Mouse (Mus musculus): ENCODE data around the gene Slc25a29. TPM values are rescaled to one million over a fixed set of nuclear protein-coding genes. Genes with fewer than 3 reads are reported as not detected.
A peak's percentile ranks its signal among the peaks of the same experiment; 100 is the strongest.

Slc25a29 gene
- total and polyA plus RNA-seq, 3 experiments = 0.44 to 0.74 TPM; not detected in 1

- Histone ChIP-seq H3K9me3 (replicated peaks) (no peaks in the 10 kb centered on the region), H3K4me3 (ENCODE audit: low read depth, low read length) (no peak overlapping the region), H3K27me3 (ENCODE audit: insufficient read depth, low read length) (no peaks in the 10 kb centered on the region), H3K36me3 (replicated peaks) (peaks cover 61% of the 10 kb centered on the region), H3K4me1 (ENCODE audit: insufficient read depth, low read depth, low read length) (peaks cover 23% of the 10 kb centered on the region)
- DNase-seq (ENCODE audit: low spot score) (no peak), ATAC-seq (ENCODE audit: extremely low read depth, insufficient number of reproducible peaks, low FRiP score, poor library complexity, severe bottlenecking) (no peak)
- TF ChIP-seq GATA2 (IDR thresholded peaks at IDR 0.05; ENCODE audit: borderline replicate concordance, low read depth, low read length) (no peak), GATA1 (IDR thresholded peaks at IDR 0.05; ENCODE audit: borderline replicate concordance, low read length) (no peak), POLR2AphosphoS5 (IDR thresholded peaks at IDR 0.05; ENCODE audit: insufficient replicate concordance, low read depth, low read length) (no peak), CTCF (IDR thresholded peaks at IDR 0.05; ENCODE audit: low read depth, low read length) (no peak), TAL1 (conservative IDR thresholded peaks at IDR 0.05; ENCODE audit: low read depth, low read length) (no peak)
These were observed 5.5 kb upstream of the Slc25a29 start for GRCm38 (mm10) chr12:108841181-108841580.

GRCm38 (mm10) chr12:108836722-108837121 is 1.0 kb upstream of the Slc25a29 start:
- no peaks in the 10 kb centered on the region for H3K27me3 ChIP-seq (ENCODE audit: insufficient read depth, low read length)
- H3K9me3 ChIP-seq (replicated peaks) = no peaks in the 10 kb centered on the region; the same call in 1 of the 2 replicates
- H3K36me3 ChIP-seq (replicated peaks) = peaks cover 72% of the 10 kb centered on the region
- H3K4me3 ChIP-seq (ENCODE audit: low read depth, low read length) = peak overlapping the region; percentile 73
- DNase-seq (ENCODE audit: low spot score) = no peak
- peaks cover 30% of the 10 kb centered on the region for H3K4me1 ChIP-seq (ENCODE audit: insufficient read depth, low read depth, low read length)
- TF ChIP-seq POLR2AphosphoS5 (IDR thresholded peaks at IDR 0.05; ENCODE audit: insufficient replicate concordance, low read depth, low read length) (no peak), GATA1 (IDR thresholded peaks at IDR 0.05; ENCODE audit: borderline replicate concordance, low read length) (no peak), TAL1 (conservative IDR thresholded peaks at IDR 0.05; ENCODE audit: low read depth, low read length) (no peak)
- no peak for ATAC-seq (ENCODE audit: extremely low read depth, insufficient number of reproducible peaks, low FRiP score, poor library complexity, severe bottlenecking)

- Histone ChIP-seq H3K27me3 (ENCODE audit: insufficient read depth, low read length) (no peaks in the 10 kb centered on the region), H3K9me3 (replicated peaks) (no peaks in the 10 kb centered on the region; the same call in 1 of the 2 replicates), H3K4me1 (ENCODE audit: insufficient read depth, low read depth, low read length) (peaks cover 30% of the 10 kb centered on the region), H3K4me3 (ENCODE audit: low read depth, low read length) (peak overlapping the region; percentile 73), H3K36me3 (replicated peaks) (peaks cover 74% of the 10 kb centered on the region)
- no peak for TF ChIP-seq POLR2AphosphoS5 (IDR thresholded peaks at IDR 0.05; ENCODE audit: insufficient replicate concordance, low read depth, low read length)
- ATAC-seq (ENCODE audit: extremely low read depth, insufficient number of reproducible peaks, low FRiP score, poor library complexity, severe bottlenecking) (no peak), DNase-seq (ENCODE audit: low spot score) (no peak)
These were observed 359 bp downstream of the Slc25a29 start for GRCm38 (mm10) chr12:108835208-108835839.

GRCm38 (mm10) chr12:108834786-108835185 is 897 bp downstream of the Slc25a29 start:
- ATAC-seq (ENCODE audit: extremely low read depth, insufficient number of reproducible peaks, low FRiP score, poor library complexity, severe bottlenecking) = no peak
- peaks cover 30% of the 10 kb centered on the region for H3K4me1 ChIP-seq (ENCODE audit: insufficient read depth, low read depth, low read length)
- DNase-seq (ENCODE audit: low spot score) = no peak

GRCm38 (mm10) chr12:108834337-108834736 is 1.3 kb downstream of the Slc25a29 start:
- no peaks in the 10 kb centered on the region; the same call in 1 of the 2 replicates for H3K9me3 ChIP-seq (replicated peaks)
- ATAC-seq (ENCODE audit: extremely low read depth, insufficient number of reproducible peaks, low FRiP score, poor library complexity, severe bottlenecking) (no peak), DNase-seq (ENCODE audit: low spot score) (no peak)
- peaks cover 30% of the 10 kb centered on the region for H3K4me1 ChIP-seq (ENCODE audit: insufficient read depth, low read depth, low read length)
- no peaks in the 10 kb centered on the region for H3K27me3 ChIP-seq (ENCODE audit: insufficient read depth, low read length)
- TF ChIP-seq POLR2AphosphoS5 (IDR thresholded peaks at IDR 0.05; ENCODE audit: insufficient replicate concordance, low read depth, low read length) (no peak), TAL1 (conservative IDR thresholded peaks at IDR 0.05; ENCODE audit: low read depth, low read length) (no peak), GATA1 (IDR thresholded peaks at IDR 0.05; ENCODE audit: borderline replicate concordance, low read length) (no peak), CTCF (IDR thresholded peaks at IDR 0.05; ENCODE audit: low read depth, low read length) (no peak), GATA2 (IDR thresholded peaks at IDR 0.05; ENCODE audit: borderline replicate concordance, low read depth, low read length) (no peak)
- no peak overlapping the region for H3K4me3 ChIP-seq (ENCODE audit: low read depth, low read length)
- peaks cover 81% of the 10 kb centered on the region for H3K36me3 ChIP-seq (replicated peaks)

More at GRCm38 (mm10) chr12:108834786-108835185, 897 bp downstream of the Slc25a29 start:
- peaks cover 78% of the 10 kb centered on the region for H3K36me3 ChIP-seq (replicated peaks)
- no peak overlapping the region; the same call in 1 of the 2 replicates for H3K4me3 ChIP-seq (ENCODE audit: low read depth, low read length)
- H3K27me3 ChIP-seq (ENCODE audit: insufficient read depth, low read length) = no peaks in the 10 kb centered on the region
- H3K9me3 ChIP-seq (replicated peaks) = no peaks in the 10 kb centered on the region; the same call in 1 of the 2 replicates
- no peak for TF ChIP-seq CTCF (IDR thresholded peaks at IDR 0.05; ENCODE audit: low read depth, low read length)
- TF ChIP-seq POLR2AphosphoS5 (IDR thresholded peaks at IDR 0.05; ENCODE audit: insufficient replicate concordance, low read depth, low read length) = no peak
- TF ChIP-seq GATA1 (IDR thresholded peaks at IDR 0.05; ENCODE audit: borderline replicate concordance, low read length) = no peak
- TF ChIP-seq TAL1 (conservative IDR thresholded peaks at IDR 0.05; ENCODE audit: low read depth, low read length) = no peak
- no peak for TF ChIP-seq GATA2 (IDR thresholded peaks at IDR 0.05; ENCODE audit: borderline replicate concordance, low read depth, low read length)

GRCm38 (mm10) chr12:108833408-108833807 is 2.3 kb downstream of the Slc25a29 start:
- peaks cover 87% of the 10 kb centered on the region for H3K36me3 ChIP-seq (replicated peaks)
- no peaks in the 10 kb centered on the region; the same call in 1 of the 2 replicates for H3K9me3 ChIP-seq (replicated peaks)

More at GRCm38 (mm10) chr12:108833408-108833807, 2.3 kb downstream of the Slc25a29 start:
- Histone ChIP-seq H3K4me3 (ENCODE audit: low read depth, low read length) (no peak overlapping the region), H3K4me1 (ENCODE audit: insufficient read depth, low read depth, low read length) (peaks cover 30% of the 10 kb centered on the region), H3K27me3 (ENCODE audit: insufficient read depth, low read length) (no peaks in the 10 kb centered on the region)
- no peak for DNase-seq (ENCODE audit: low spot score)
- no peak for ATAC-seq (ENCODE audit: extremely low read depth, insufficient number of reproducible peaks, low FRiP score, poor library complexity, severe bottlenecking)
- no peak for TF ChIP-seq GATA2 (IDR thresholded peaks at IDR 0.05; ENCODE audit: borderline replicate concordance, low read depth, low read length)
- TF ChIP-seq GATA1 (IDR thresholded peaks at IDR 0.05; ENCODE audit: borderline replicate concordance, low read length) = no peak
- no peak for TF ChIP-seq CTCF (IDR thresholded peaks at IDR 0.05; ENCODE audit: low read depth, low read length)
- TF ChIP-seq POLR2AphosphoS5 (IDR thresholded peaks at IDR 0.05; ENCODE audit: insufficient replicate concordance, low read depth, low read length) = no peak

All from G1E (cell line).